Mouse (Mus musculus) forebrain, embryonic 12.5 days (tissue): Measurements from ENCODE around the gene Grk3. TPM values are rescaled to one million over a fixed set of nuclear protein-coding genes. Genes with fewer than 3 reads are reported as not detected.

Experiments used
- ATAC-seq: fragments of 200-750 bp; cut with Nextera tagmentation; 2 replicates; pipeline ENCODE4 v1.8.0; 2017; ENCODE audit warnings: moderate TSS enrichment; ENCODE audit not compliant: low FRiP score
- H3K27ac ChIP-seq: fragments of 300-500 bp; sonication (generic); 2 replicates; pipeline ENCODE4 v1.5.1; 2016; ENCODE audit warnings: mild to moderate bottlenecking
- H3K27me3 ChIP-seq: fragments of 300-500 bp; sonication (generic); 2 replicates; pipeline ENCODE4 v1.6.1; 2016; ENCODE audit warnings: mild to moderate bottlenecking
- H3K36me3 ChIP-seq: fragments of 300-500 bp; sonication (generic); replicated peaks from 2 replicates; pipeline ENCODE4 v1.6.1; 2016; ENCODE audit warnings: mild to moderate bottlenecking
- H3K4me1 ChIP-seq: fragments of 300-500 bp; sonication (generic); 2 replicates; pipeline ENCODE4 v1.6.1; 2016
- H3K4me2 ChIP-seq: fragments of 300-500 bp; sonication (generic); 2 replicates; pipeline ENCODE4 v1.6.1; 2016; ENCODE audit warnings: mild to moderate bottlenecking, moderate library complexity
- H3K4me3 ChIP-seq: fragments of 300-500 bp; sonication (generic); replicated peaks from 2 replicates; pipeline ENCODE4 v1.5.1; 2016; ENCODE audit warnings: mild to moderate bottlenecking
- H3K9ac ChIP-seq: fragments of 300-500 bp; sonication (generic); 2 replicates; pipeline ENCODE4 v1.6.1; 2016; ENCODE audit warnings: mild to moderate bottlenecking
- H3K9me3 ChIP-seq: fragments of 300-500 bp; sonication (generic); 2 replicates; pipeline ENCODE4 v1.6.1; 2016
- WGBS: fragments of 180-500 bp; shearing (Covaris S2); methylation state at CpG from one replicate; pipeline ENCODE4 v1.1.7; 2016; 5-methylcytosine and 5-hydroxymethylcytosine counted together
- polyA plus RNA-seq: library from polyadenylated mRNA; unstranded; fragments of >200 nt; fragmentation: Nextera tagmentation; extraction: Ambion mirVana; gene quantifications from 2 replicates; pipeline ENCODE4 v1.2.1, GENCODE M21; 2016

Gene Grk3
- polyA plus RNA-seq, 1 experiment from 2014 or later, result 9.4 TPM

GRCm38 (mm10) chr5:112877391-112878115 is 138.0 kb downstream of the Grk3 start:
- no peak for ATAC-seq
- WGBS, result 48% methylated on average over 14 of the region's 14 CpGs

GRCm38 (mm10) chr5:112876846-112877390 is 138.7 kb downstream of the Grk3 start:
- H3K27ac ChIP-seq, result no peak overlapping the region
- WGBS, result 39% methylated on average over 4 of the region's 4 CpGs
- H3K9me3 ChIP-seq, result no peaks in the 10 kb centered on the region
- H3K4me1 ChIP-seq, result peaks cover 11% of the 10 kb centered on the region
- H3K4me3 ChIP-seq, result no peak overlapping the region
- H3K36me3 ChIP-seq, result no peaks in the 10 kb centered on the region
- ATAC-seq, result no peak
- H3K9ac ChIP-seq, result no peak overlapping the region
- H3K27me3 ChIP-seq, result peaks cover 17% of the 10 kb centered on the region; the same call in 1 of the 2 replicates
- H3K4me2 ChIP-seq, result no peak overlapping the region

More at GRCm38 (mm10) chr5:112877391-112878115, 138.0 kb downstream of the Grk3 start:
- Histone ChIP-seq H3K4me2 (no peak overlapping the region), H3K4me3 (no peak overlapping the region), H3K4me1 (peaks cover 11% of the 10 kb centered on the region), H3K27ac (no peak overlapping the region), H3K36me3 (no peaks in the 10 kb centered on the region), H3K27me3 (peaks cover 13% of the 10 kb centered on the region; the same call in 1 of the 2 replicates), H3K9ac (no peak overlapping the region), H3K9me3 (no peaks in the 10 kb centered on the region)

- no peak for ATAC-seq
- Histone ChIP-seq H3K27ac (no peak overlapping the region), H3K4me3 (no peak overlapping the region), H3K4me1 (peaks cover 8% of the 10 kb centered on the region), H3K9ac (no peak overlapping the region), H3K27me3 (peaks cover 32% of the 10 kb centered on the region), H3K4me2 (no peak overlapping the region), H3K9me3 (no peaks in the 10 kb centered on the region), H3K36me3 (no peaks in the 10 kb centered on the region)
- WGBS, result 73% methylated on average over 6 of the region's 6 CpGs
These were observed 142.6 kb downstream of the Grk3 start for GRCm38 (mm10) chr5:112872999-112873398.

- Histone ChIP-seq H3K36me3 (no peaks in the 10 kb centered on the region), H3K27me3 (peaks cover 39% of the 10 kb centered on the region), H3K4me1 (no peaks in the 10 kb centered on the region), H3K9me3 (no peaks in the 10 kb centered on the region), H3K9ac (no peak overlapping the region), H3K4me3 (no peak overlapping the region), H3K4me2 (no peak overlapping the region), H3K27ac (no peak overlapping the region)
- 20% methylated on average over 9 of the region's 9 CpGs for WGBS
- no peak for ATAC-seq
These were observed 144.9 kb downstream of the Grk3 start for GRCm38 (mm10) chr5:112870729-112871128.

GRCm38 (mm10) chr5:112868620-112869019 is 147.0 kb downstream of the Grk3 start:
- ATAC-seq, result no peak

GRCm38 (mm10) chr5:112864719-112865367 is 150.7 kb downstream of the Grk3 start:
- H3K27me3 ChIP-seq, result peaks cover 21% of the 10 kb centered on the region
- no peak overlapping the region for H3K27ac ChIP-seq
- no peaks in the 10 kb centered on the region for H3K36me3 ChIP-seq
- no peak overlapping the region for H3K4me3 ChIP-seq
- peaks cover 8% of the 10 kb centered on the region for H3K4me1 ChIP-seq
- no peak for ATAC-seq
- 38% methylated on average over 4 of the region's 4 CpGs for WGBS
- no peak overlapping the region for H3K9ac ChIP-seq
- H3K4me2 ChIP-seq, result no peak overlapping the region
- no peaks in the 10 kb centered on the region for H3K9me3 ChIP-seq

More at GRCm38 (mm10) chr5:112868620-112869019, 147.0 kb downstream of the Grk3 start:
- WGBS, result 81% methylated on average over 5 of the region's 5 CpGs
- no peak overlapping the region for H3K27ac ChIP-seq
- H3K4me1 ChIP-seq, result no peaks in the 10 kb centered on the region
- H3K9ac ChIP-seq, result no peak overlapping the region
- H3K4me3 ChIP-seq, result no peak overlapping the region
- H3K36me3 ChIP-seq, result no peaks in the 10 kb centered on the region
- no peak overlapping the region for H3K4me2 ChIP-seq
- peaks cover 35% of the 10 kb centered on the region for H3K27me3 ChIP-seq
- no peaks in the 10 kb centered on the region for H3K9me3 ChIP-seq

Other genes with a start within 250 kb of the Grk3 start
- gene Myo18b, start 119.4 kb downstream of the Grk3 start, polyA plus RNA-seq, result 0.65 and 0.83 TPM in 2 replicates
- gene Crybb2, start 54.3 kb upstream of the Grk3 start, polyA plus RNA-seq, result not detected in 2 replicates
- 0.95 and 1.1 TPM in 2 replicates for gene Crybb3, start 65.8 kb upstream of the Grk3 start, polyA plus RNA-seq
- gene 2900026A02Rik, start 205.4 kb upstream of the Grk3 start, polyA plus RNA-seq, result 4.5 and 6.1 TPM in 2 replicates
- 0.20 and 0.28 TPM in 2 replicates for gene Tmem211, start 211.1 kb upstream of the Grk3 start, polyA plus RNA-seq